Mouse (Mus musculus): ENCODE measurements around the gene Cd3d. TPM values are rescaled to one million over a fixed set of nuclear protein-coding genes. Genes with fewer than 3 reads are reported as not detected.
"Not testable (repeated sequence)": the region's sequence is repeated elsewhere in the genome, so short reads cannot be mapped to it uniquely, and the experiment has no call there.

Gene Cd3d
- total RNA-seq, 1 experiment, result not detected

GRCm38 (mm10) chr9:44954432-44954831 is 27.2 kb upstream of the Cd3d start:
- no peak for TF ChIP-seq CHD2 (IDR thresholded peaks at IDR 0.05; ENCODE audit: low read depth, low read length)
- no peak for DNase-seq (ENCODE audit: low read depth, low spot score)
- Histone ChIP-seq H3K9ac (ENCODE audit: insufficient read depth, low read depth, low read length, poor library complexity, severe bottlenecking) (no peak overlapping the region), H3K27ac (ENCODE audit: insufficient read depth, low read depth, low read length, poor library complexity, severe bottlenecking) (no peak overlapping the region), H3K4me3 (ENCODE audit: insufficient read depth in 1 of 2, low read depth in 1 of 2, low read length in 2 of 2, poor library complexity in 1 of 2, severe bottlenecking in 1 of 2) (no peak overlapping the region), H3K4me1 (ENCODE audit: control insufficient read depth in 2 of 2, insufficient read depth in 2 of 2, low read length in 2 of 2, poor library complexity in 1 of 2) (no peaks in the 10 kb centered on the region), H3K36me3 (ENCODE audit: control insufficient read depth, insufficient read depth, low read length, poor library complexity, severe bottlenecking) (peaks cover 10% of the 10 kb centered on the region), H3K9me3 (ENCODE audit: control insufficient read depth, insufficient read depth, low read depth, low read length) (no peaks in the 10 kb centered on the region)
- in situ Hi-C loops (cut with MboI; ENCODE audit: low sequenced_read_pairs in 2 of 2, unreplicated experiment in 2 of 2), result no loop called here

- in situ Hi-C loops (cut with MboI; ENCODE audit: low sequenced_read_pairs in 2 of 2, unreplicated experiment in 2 of 2), result no loop called here
- DNase-seq (ENCODE audit: low read depth, low spot score), result peak; percentile 99
- Histone ChIP-seq H3K27ac (ENCODE audit: insufficient read depth, low read depth, low read length, poor library complexity, severe bottlenecking) (peak within 1 kb of the TSS; percentile 56; the same call in 1 of the 2 replicates), H3K4me1 (ENCODE audit: control insufficient read depth in 2 of 2, insufficient read depth in 2 of 2, low read length in 2 of 2, poor library complexity in 1 of 2) (peaks cover 0 to 5% of the 10 kb centered on the region in 2 experiments; a peak in 2 of 4 replicates), H3K4me3 (ENCODE audit: insufficient read depth in 1 of 2, low read depth in 1 of 2, low read length in 2 of 2, poor library complexity in 1 of 2, severe bottlenecking in 1 of 2) (peak within 1 kb of the TSS; percentile 85 to 92), H3K36me3 (ENCODE audit: control insufficient read depth, insufficient read depth, low read length, poor library complexity, severe bottlenecking) (peaks cover 6% of the 10 kb centered on the region), H3K9ac (ENCODE audit: insufficient read depth, low read depth, low read length, poor library complexity, severe bottlenecking) (peak within 1 kb of the TSS; percentile 93), H3K9me3 (ENCODE audit: control insufficient read depth, insufficient read depth, low read depth, low read length) (no peaks in the 10 kb centered on the region)
- peak; percentile 87 for TF ChIP-seq HCFC1 (IDR thresholded peaks at IDR 0.05; ENCODE audit: borderline replicate concordance, insufficient read depth, low read length)
- 0 out of 2 replicates have a peak, but pooled peaks have one; percentile 14 for TF ChIP-seq ZC3H11A (IDR thresholded peaks at IDR 0.05; ENCODE audit: borderline replicate concordance, low read depth, low read length)
- TF ChIP-seq ZNF384 (IDR thresholded peaks at IDR 0.05; ENCODE audit: low read depth, low read length), result no peak
- no peak for TF ChIP-seq CHD2 (IDR thresholded peaks at IDR 0.05; ENCODE audit: low read depth, low read length)
- TF ChIP-seq MAFK (IDR thresholded peaks at IDR 0.05; ENCODE audit: insufficient read depth, low read depth, low read length), result peak; percentile 23; the same call in 1 of the 2 replicates
These were observed 16.3 kb upstream of the Cd3d start, which contains the start of gene Ube4a for GRCm38 (mm10) chr9:44965126-44965832. Gene Ube4a (minus strand): TSS chr9:44965600.

GRCm38 (mm10) chr9:44965833-44966466 is 15.6 kb upstream of the Cd3d start:
- DNase-seq (ENCODE audit: low read depth, low spot score), result no peak
- Histone ChIP-seq H3K9me3 (ENCODE audit: control insufficient read depth, insufficient read depth, low read depth, low read length) (no peaks in the 10 kb centered on the region), H3K27ac (ENCODE audit: insufficient read depth, low read depth, low read length, poor library complexity, severe bottlenecking) (no peak overlapping the region; the same call in 1 of the 2 replicates), H3K9ac (ENCODE audit: insufficient read depth, low read depth, low read length, poor library complexity, severe bottlenecking) (peak overlapping the region; percentile 76), H3K4me1 (ENCODE audit: control insufficient read depth in 2 of 2, insufficient read depth in 2 of 2, low read length in 2 of 2, poor library complexity in 1 of 2) (peaks cover 0 to 5% of the 10 kb centered on the region in 2 experiments; a peak in 2 of 4 replicates), H3K36me3 (ENCODE audit: control insufficient read depth, insufficient read depth, low read length, poor library complexity, severe bottlenecking) (peaks cover 5% of the 10 kb centered on the region), H3K4me3 (ENCODE audit: insufficient read depth in 1 of 2, low read depth in 1 of 2, low read length in 2 of 2, poor library complexity in 1 of 2, severe bottlenecking in 1 of 2) (peak overlapping the region; percentile 70 to 84)
- in situ Hi-C loops (cut with MboI; ENCODE audit: low sequenced_read_pairs in 2 of 2, unreplicated experiment in 2 of 2), result no loop called here
- TF ChIP-seq HCFC1 (IDR thresholded peaks at IDR 0.05; ENCODE audit: borderline replicate concordance, insufficient read depth, low read length), result no peak
- TF ChIP-seq ZC3H11A (IDR thresholded peaks at IDR 0.05; ENCODE audit: borderline replicate concordance, low read depth, low read length), result no peak
- no peak for TF ChIP-seq ZNF384 (IDR thresholded peaks at IDR 0.05; ENCODE audit: low read depth, low read length)
- TF ChIP-seq CHD2 (IDR thresholded peaks at IDR 0.05; ENCODE audit: low read depth, low read length), result no peak
- no peak for TF ChIP-seq MAFK (IDR thresholded peaks at IDR 0.05; ENCODE audit: insufficient read depth, low read depth, low read length)

GRCm38 (mm10) chr9:44966815-44967242 is 14.8 kb upstream of the Cd3d start:
- H3K4me1 ChIP-seq (ENCODE audit: control insufficient read depth in 2 of 2, insufficient read depth in 2 of 2, low read length in 2 of 2, poor library complexity in 1 of 2), result peaks cover 0 to 5% of the 10 kb centered on the region in 2 experiments; a peak in 2 of 4 replicates
- TF ChIP-seq ZC3H11A (IDR thresholded peaks at IDR 0.05; ENCODE audit: borderline replicate concordance, low read depth, low read length) (peak; percentile 38; the same call in 1 of the 2 replicates), HCFC1 (IDR thresholded peaks at IDR 0.05; ENCODE audit: borderline replicate concordance, insufficient read depth, low read length) (no peak), MAFK (IDR thresholded peaks at IDR 0.05; ENCODE audit: insufficient read depth, low read depth, low read length) (peak; percentile 95), CHD2 (IDR thresholded peaks at IDR 0.05; ENCODE audit: low read depth, low read length) (no peak), ZNF384 (IDR thresholded peaks at IDR 0.05; ENCODE audit: low read depth, low read length) (no peak)
- no peaks in the 10 kb centered on the region for H3K9me3 ChIP-seq (ENCODE audit: control insufficient read depth, insufficient read depth, low read depth, low read length)
- no peak overlapping the region for H3K27ac ChIP-seq (ENCODE audit: insufficient read depth, low read depth, low read length, poor library complexity, severe bottlenecking)
- in situ Hi-C loops (cut with MboI; ENCODE audit: low sequenced_read_pairs in 2 of 2, unreplicated experiment in 2 of 2), result no loop called here
- no peak overlapping the region for H3K9ac ChIP-seq (ENCODE audit: insufficient read depth, low read depth, low read length, poor library complexity, severe bottlenecking)
- DNase-seq (ENCODE audit: low read depth, low spot score), result peak; percentile 76
- no peaks in the 10 kb centered on the region for H3K36me3 ChIP-seq (ENCODE audit: control insufficient read depth, insufficient read depth, low read length, poor library complexity, severe bottlenecking)
- H3K4me3 ChIP-seq (ENCODE audit: insufficient read depth in 1 of 2, low read depth in 1 of 2, low read length in 2 of 2, poor library complexity in 1 of 2, severe bottlenecking in 1 of 2), result 0 out of 4 replicates have a peak overlapping the region, but pooled peaks of 1 of the 2 experiments have one; percentile 10

GRCm38 (mm10) chr9:44967763-44968162 is 13.8 kb upstream of the Cd3d start:
- H3K4me3 ChIP-seq (ENCODE audit: insufficient read depth in 1 of 2, low read depth in 1 of 2, low read length in 2 of 2, poor library complexity in 1 of 2, severe bottlenecking in 1 of 2); in situ Hi-C loops (cut with MboI; ENCODE audit: low sequenced_read_pairs in 2 of 2, unreplicated experiment in 2 of 2); H3K27ac ChIP-seq (ENCODE audit: insufficient read depth, low read depth, low read length, poor library complexity, severe bottlenecking); H3K9ac ChIP-seq (ENCODE audit: insufficient read depth, low read depth, low read length, poor library complexity, severe bottlenecking); H3K4me1 ChIP-seq (ENCODE audit: control insufficient read depth in 2 of 2, insufficient read depth in 2 of 2, low read length in 2 of 2, poor library complexity in 1 of 2); DNase-seq (ENCODE audit: low read depth, low spot score); H3K9me3 ChIP-seq (ENCODE audit: control insufficient read depth, insufficient read depth, low read depth, low read length); H3K36me3 ChIP-seq (ENCODE audit: control insufficient read depth, insufficient read depth, low read length, poor library complexity, severe bottlenecking): not testable (repeated sequence)

Measured in ES-E14 (cell line).